Mouse (Mus musculus): ENCODE data around the gene Fam53b. TPM values are rescaled to one million over a fixed set of nuclear protein-coding genes. Genes with fewer than 3 reads are reported as not detected.

The Fam53b gene
- polyA plus RNA-seq, 1 experiment from 2014 or later = 17.4 TPM

DNA sequence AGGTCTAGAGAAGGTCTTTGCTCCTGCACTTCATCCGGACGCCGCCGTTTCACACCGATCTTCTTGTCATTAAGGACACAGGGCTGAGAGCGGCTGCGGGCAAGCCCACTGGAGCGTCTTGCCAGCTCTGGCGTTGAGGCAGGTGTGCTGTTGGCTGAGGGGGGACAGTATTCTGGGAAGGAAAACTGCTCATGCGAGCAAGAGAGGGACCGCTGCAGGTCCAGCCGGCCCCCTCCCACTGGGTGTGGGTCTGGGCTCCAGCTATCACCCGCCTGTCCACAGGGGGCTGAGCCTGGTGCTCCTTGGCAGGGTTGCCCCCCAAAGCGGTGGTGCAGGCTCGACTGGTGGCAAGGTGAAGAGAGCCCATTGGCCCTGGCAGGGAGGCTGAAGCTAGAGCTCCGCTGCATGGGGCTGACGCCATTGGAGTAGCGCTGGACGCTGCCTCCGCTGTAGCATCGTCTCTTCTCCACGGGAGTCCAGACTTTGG lies 54.2 kb downstream of the Fam53b start:
- H3K9ac ChIP-seq (ENCODE audit: low read length) = no peak overlapping the region
- H3K4me3 ChIP-seq (replicated peaks; ENCODE audit: low read length) = no peak overlapping the region

DNA sequence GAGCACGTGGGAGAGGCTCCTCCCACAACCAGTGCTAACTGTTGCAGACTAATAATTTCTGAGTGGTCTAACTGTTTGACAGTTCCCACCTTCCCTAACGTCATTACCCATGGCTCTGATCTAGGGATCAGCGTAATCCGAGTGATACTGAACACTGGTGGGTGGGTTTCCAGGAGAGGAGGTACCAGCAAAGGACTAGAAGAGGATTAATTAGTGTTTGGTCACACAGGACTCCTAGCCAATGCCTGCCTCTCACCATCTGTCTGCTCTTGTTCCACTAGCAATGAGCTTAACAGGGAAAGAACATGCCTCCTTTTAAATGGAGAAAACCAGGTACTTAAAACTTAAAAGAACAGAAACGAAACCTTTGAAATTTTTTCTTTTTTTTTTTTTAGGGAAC lies 54.8 kb downstream of the Fam53b start:
- H3K36me3 ChIP-seq (ENCODE audit: control insufficient read depth, insufficient read depth, low read length) = no peaks in the 10 kb centered on the region; the same call in 1 of the 2 replicates
- no peak overlapping the region for H3K27ac ChIP-seq (ENCODE audit: low read length)
- H3K9me3 ChIP-seq (replicated peaks; ENCODE audit: control insufficient read depth, low read length) = no peaks in the 10 kb centered on the region
- WGBS = 67% methylated on average over 5 of the region's 5 CpGs
- no peak for ATAC-seq (ENCODE audit: insufficient read depth, low FRiP score)
- H3K9ac ChIP-seq (ENCODE audit: low read length) = no peak overlapping the region
- H3K27me3 ChIP-seq (ENCODE audit: control insufficient read depth, insufficient read depth, low read length) = no peaks in the 10 kb centered on the region
- H3K4me2 ChIP-seq (ENCODE audit: low read depth, low read length) = no peak overlapping the region
- peaks cover 12% of the 10 kb centered on the region for H3K4me1 ChIP-seq (ENCODE audit: control insufficient read depth, insufficient read depth, low read length)
- H3K4me3 ChIP-seq (replicated peaks; ENCODE audit: low read length) = no peak overlapping the region

More for the DNA sequence above, 54.2 kb downstream of the Fam53b start:
- no peaks in the 10 kb centered on the region for H3K27me3 ChIP-seq (ENCODE audit: control insufficient read depth, insufficient read depth, low read length)
- H3K27ac ChIP-seq (ENCODE audit: low read length) = no peak overlapping the region
- 94% methylated on average over 22 of the region's 22 CpGs for WGBS
- ATAC-seq (ENCODE audit: insufficient read depth, low FRiP score) = no peak
- no peaks in the 10 kb centered on the region; the same call in 1 of the 2 replicates for H3K36me3 ChIP-seq (ENCODE audit: control insufficient read depth, insufficient read depth, low read length)
- no peak overlapping the region for H3K4me2 ChIP-seq (ENCODE audit: low read depth, low read length)
- H3K4me1 ChIP-seq (ENCODE audit: control insufficient read depth, insufficient read depth, low read length) = peaks cover 6% of the 10 kb centered on the region
- no peaks in the 10 kb centered on the region for H3K9me3 ChIP-seq (replicated peaks; ENCODE audit: control insufficient read depth, low read length)

DNA sequence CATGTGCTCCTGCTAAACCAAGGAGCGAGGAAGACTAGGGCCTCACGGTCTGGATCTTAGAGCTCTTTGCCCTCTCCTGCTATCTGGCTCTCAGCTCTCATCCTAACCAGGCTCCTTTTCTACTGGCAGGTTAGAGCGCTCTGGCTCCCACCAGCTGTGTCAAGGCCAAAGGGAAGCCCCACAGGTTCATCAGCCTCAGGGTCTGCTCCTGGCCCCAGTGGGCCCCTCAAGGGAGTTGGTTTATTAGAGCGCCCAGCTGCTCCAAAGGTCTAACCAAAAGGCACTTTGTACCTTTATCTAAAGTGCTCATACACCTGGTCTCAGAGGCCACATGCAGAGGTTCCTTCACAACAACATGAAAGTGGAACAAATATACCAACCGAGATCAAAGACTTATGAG lies 57.4 kb downstream of the Fam53b start:
- H3K4me2 ChIP-seq (ENCODE audit: low read depth, low read length) = no peak overlapping the region
- peak; percentile 57 for ATAC-seq (ENCODE audit: insufficient read depth, low FRiP score)
- no peaks in the 10 kb centered on the region for H3K27me3 ChIP-seq (ENCODE audit: control insufficient read depth, insufficient read depth, low read length)
- no peaks in the 10 kb centered on the region for H3K9me3 ChIP-seq (replicated peaks; ENCODE audit: control insufficient read depth, low read length)
- no peaks in the 10 kb centered on the region; the same call in 1 of the 2 replicates for H3K36me3 ChIP-seq (ENCODE audit: control insufficient read depth, insufficient read depth, low read length)
- H3K4me3 ChIP-seq (replicated peaks; ENCODE audit: low read length) = no peak overlapping the region
- no peak overlapping the region for H3K27ac ChIP-seq (ENCODE audit: low read length)
- WGBS = 85% methylated on average over 5 of the region's 5 CpGs
- H3K4me1 ChIP-seq (ENCODE audit: control insufficient read depth, insufficient read depth, low read length) = peaks cover 16% of the 10 kb centered on the region
- H3K9ac ChIP-seq (ENCODE audit: low read length) = 0 out of 2 replicates have a peak overlapping the region, but pooled peaks have one; percentile 9

DNA sequence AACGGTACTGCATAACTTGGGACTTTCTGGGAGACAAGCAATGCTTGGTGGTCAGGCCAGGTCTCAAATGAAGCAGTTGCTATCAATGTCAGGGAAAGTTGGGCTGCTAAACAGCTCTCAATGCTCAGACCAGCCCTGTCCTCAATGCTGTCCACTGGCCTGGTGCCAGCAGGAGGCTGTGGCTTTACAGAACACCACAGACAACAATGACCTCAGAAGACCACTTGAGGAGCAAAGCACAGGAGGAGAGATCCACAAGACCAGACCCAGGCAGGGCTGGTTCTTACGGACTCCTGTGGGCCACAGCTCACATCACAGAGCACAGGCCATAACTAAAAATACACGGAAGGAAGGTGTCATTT lies 59.3 kb downstream of the Fam53b start:
- Histone ChIP-seq H3K27me3 (ENCODE audit: control insufficient read depth, insufficient read depth, low read length) (no peaks in the 10 kb centered on the region), H3K4me2 (ENCODE audit: low read depth, low read length) (no peak overlapping the region), H3K27ac (ENCODE audit: low read length) (peak overlapping the region; percentile 43; the same call in 1 of the 2 replicates), H3K36me3 (ENCODE audit: control insufficient read depth, insufficient read depth, low read length) (no peaks in the 10 kb centered on the region), H3K9me3 (replicated peaks; ENCODE audit: control insufficient read depth, low read length) (no peaks in the 10 kb centered on the region), H3K9ac (ENCODE audit: low read length) (no peak overlapping the region), H3K4me1 (ENCODE audit: control insufficient read depth, insufficient read depth, low read length) (peaks cover 16% of the 10 kb centered on the region), H3K4me3 (replicated peaks; ENCODE audit: low read length) (no peak overlapping the region)
- WGBS = 56% methylated on average over 3 of the region's 3 CpGs
- no peak for ATAC-seq (ENCODE audit: insufficient read depth, low FRiP score)

DNA sequence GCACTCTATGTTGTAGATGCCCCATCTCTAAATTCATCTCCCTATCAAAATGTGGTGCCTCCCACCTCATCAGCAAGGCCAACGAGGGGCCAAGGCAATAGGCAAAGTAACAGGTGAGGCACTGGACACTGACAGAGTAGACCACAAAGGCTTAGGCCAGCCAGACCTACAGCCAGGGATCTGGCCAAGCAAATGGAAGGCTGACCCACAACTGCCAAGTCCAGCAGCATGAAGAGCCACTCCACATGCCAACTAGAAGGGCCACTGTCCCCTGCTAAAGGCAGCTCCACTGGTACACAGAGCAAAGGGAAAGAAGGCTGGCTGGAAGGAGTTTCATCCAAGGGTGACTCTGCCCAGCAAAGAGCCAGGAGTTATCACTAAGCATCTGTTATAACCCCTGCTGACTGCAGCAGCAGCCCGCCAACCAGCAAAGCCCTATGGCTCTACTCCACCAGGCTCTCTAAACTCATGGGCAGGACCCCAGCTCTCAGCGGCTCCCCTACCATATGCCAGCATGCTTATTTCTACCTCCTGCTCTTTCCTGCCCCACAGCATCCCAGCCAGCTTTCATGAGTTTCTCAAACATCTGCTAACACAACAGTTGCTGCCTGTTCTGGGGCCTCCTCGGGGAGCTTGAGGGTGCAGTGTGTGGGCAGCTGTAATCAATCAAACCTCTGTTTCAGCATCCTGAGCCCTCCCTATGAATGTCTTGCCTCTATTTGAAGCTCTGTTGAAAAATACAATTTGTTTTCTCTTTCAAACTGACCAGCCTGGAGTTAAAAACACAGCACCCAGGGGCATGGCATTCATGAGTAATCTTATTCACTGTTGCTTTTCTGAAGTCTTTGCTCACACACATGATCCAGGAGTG lies 59.9 kb downstream of the Fam53b start:
- Histone ChIP-seq H3K27me3 (ENCODE audit: control insufficient read depth, insufficient read depth, low read length) (no peaks in the 10 kb centered on the region), H3K4me1 (ENCODE audit: control insufficient read depth, insufficient read depth, low read length) (peaks cover 16% of the 10 kb centered on the region), H3K4me2 (ENCODE audit: low read depth, low read length) (no peak overlapping the region), H3K9ac (ENCODE audit: low read length) (no peak overlapping the region), H3K36me3 (ENCODE audit: control insufficient read depth, insufficient read depth, low read length) (no peaks in the 10 kb centered on the region), H3K27ac (ENCODE audit: low read length) (peak overlapping the region; percentile 43; the same call in 1 of the 2 replicates), H3K9me3 (replicated peaks; ENCODE audit: control insufficient read depth, low read length) (no peaks in the 10 kb centered on the region), H3K4me3 (replicated peaks; ENCODE audit: low read length) (no peak overlapping the region)
- 0 out of 2 replicates have a peak, but pooled peaks have one; percentile 35 for ATAC-seq (ENCODE audit: insufficient read depth, low FRiP score)
- 56% methylated on average over 4 of the region's 4 CpGs for WGBS

DNA sequence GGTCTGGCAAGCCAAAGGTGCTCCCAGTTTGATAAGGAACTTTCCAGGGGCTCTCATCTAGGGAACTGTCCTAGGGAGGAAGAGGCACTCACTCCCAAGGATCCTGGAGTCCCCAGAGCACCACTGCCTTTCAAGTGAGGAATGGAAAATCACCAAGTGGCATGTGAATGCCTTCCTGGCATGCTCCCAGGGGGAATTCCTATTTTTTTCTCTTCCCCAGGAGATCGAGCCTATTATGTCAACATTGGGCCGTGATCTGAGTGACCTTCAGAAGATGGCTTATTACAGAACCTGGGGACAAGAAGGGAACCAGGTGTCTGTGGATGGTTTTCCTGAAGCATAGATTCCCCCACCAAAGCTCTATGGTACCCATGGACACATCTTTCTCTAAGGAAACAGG lies 62.0 kb downstream of the Fam53b start:
- H3K4me2 ChIP-seq (ENCODE audit: low read depth, low read length) = no peak overlapping the region
- 46% methylated on average over 2 of the region's 2 CpGs for WGBS
- ATAC-seq (ENCODE audit: insufficient read depth, low FRiP score) = no peak

DNA sequence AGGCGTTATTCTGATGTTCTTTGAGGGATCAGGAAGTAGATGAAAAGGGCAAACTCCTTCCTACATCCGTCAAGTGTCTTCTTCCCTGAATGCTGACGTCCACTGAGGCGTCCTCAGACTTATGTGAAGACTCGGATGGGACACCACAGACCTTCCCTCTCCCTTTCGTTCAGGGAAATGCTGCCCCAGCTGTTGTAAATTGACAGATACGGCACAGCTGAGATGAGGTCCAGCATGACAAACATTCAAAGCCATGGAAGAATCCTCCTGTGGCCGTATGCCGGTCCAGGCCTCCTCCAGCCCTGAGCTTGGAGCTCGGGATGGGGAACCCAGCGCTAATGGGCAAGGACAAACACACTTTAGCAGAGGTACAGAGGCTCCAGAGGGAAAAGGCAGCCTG lies 64.2 kb downstream of the Fam53b start:
- Histone ChIP-seq H3K27me3 (ENCODE audit: control insufficient read depth, insufficient read depth, low read length) (no peaks in the 10 kb centered on the region), H3K4me3 (replicated peaks; ENCODE audit: low read length) (no peak overlapping the region), H3K4me1 (ENCODE audit: control insufficient read depth, insufficient read depth, low read length) (peaks cover 16% of the 10 kb centered on the region), H3K9ac (ENCODE audit: low read length) (no peak overlapping the region), H3K36me3 (ENCODE audit: control insufficient read depth, insufficient read depth, low read length) (no peaks in the 10 kb centered on the region), H3K9me3 (replicated peaks; ENCODE audit: control insufficient read depth, low read length) (no peaks in the 10 kb centered on the region), H3K4me2 (ENCODE audit: low read depth, low read length) (no peak overlapping the region), H3K27ac (ENCODE audit: low read length) (no peak overlapping the region)
- 87% methylated on average over 11 of the region's 11 CpGs for WGBS
- no peak for ATAC-seq (ENCODE audit: insufficient read depth, low FRiP score)

More for the DNA sequence above, 62.0 kb downstream of the Fam53b start:
- Histone ChIP-seq H3K9me3 (replicated peaks; ENCODE audit: control insufficient read depth, low read length) (no peaks in the 10 kb centered on the region), H3K27me3 (ENCODE audit: control insufficient read depth, insufficient read depth, low read length) (no peaks in the 10 kb centered on the region), H3K9ac (ENCODE audit: low read length) (no peak overlapping the region), H3K4me3 (replicated peaks; ENCODE audit: low read length) (no peak overlapping the region), H3K4me1 (ENCODE audit: control insufficient read depth, insufficient read depth, low read length) (peaks cover 21% of the 10 kb centered on the region), H3K36me3 (ENCODE audit: control insufficient read depth, insufficient read depth, low read length) (no peaks in the 10 kb centered on the region), H3K27ac (ENCODE audit: low read length) (no peak overlapping the region)

DNA sequence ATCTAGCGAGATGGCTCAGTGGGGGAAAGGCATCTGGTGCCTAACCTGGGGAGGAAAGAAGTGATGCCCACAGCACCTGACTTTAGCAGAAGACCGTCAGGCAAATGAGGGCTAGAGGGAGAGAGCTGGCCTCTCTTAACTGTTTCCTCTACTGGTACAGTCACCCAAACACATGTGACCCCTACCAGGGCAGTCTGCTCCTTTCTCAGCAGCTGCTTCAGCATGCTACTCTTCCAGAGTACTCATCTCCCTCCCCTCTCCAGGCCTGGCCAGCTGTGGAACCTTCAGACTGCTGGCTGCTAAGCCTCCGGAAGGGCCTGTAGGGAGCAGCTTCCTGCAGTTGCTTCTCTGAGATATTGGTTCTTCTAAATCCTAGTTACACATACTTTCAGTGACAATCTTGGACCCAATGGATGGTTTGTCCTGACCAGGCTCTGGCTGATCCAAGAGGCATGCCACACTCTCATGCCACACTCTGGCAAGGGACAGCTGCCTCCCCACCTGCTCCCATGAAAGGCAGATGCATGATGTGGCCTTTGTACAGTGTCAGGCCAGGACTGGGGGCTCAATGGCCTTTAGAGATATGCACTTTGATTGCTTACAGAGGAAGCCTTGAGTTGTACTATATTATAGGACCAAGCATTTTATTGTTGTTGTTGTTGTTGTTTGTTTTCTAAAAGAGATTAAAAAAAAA lies 65.5 kb downstream of the Fam53b start:
- 58% methylated on average over 3 of the region's 3 CpGs for WGBS
- 0 out of 2 replicates have a peak, but pooled peaks have one; percentile 10 for ATAC-seq (ENCODE audit: insufficient read depth, low FRiP score)
- H3K36me3 ChIP-seq (ENCODE audit: control insufficient read depth, insufficient read depth, low read length) = no peaks in the 10 kb centered on the region

DNA sequence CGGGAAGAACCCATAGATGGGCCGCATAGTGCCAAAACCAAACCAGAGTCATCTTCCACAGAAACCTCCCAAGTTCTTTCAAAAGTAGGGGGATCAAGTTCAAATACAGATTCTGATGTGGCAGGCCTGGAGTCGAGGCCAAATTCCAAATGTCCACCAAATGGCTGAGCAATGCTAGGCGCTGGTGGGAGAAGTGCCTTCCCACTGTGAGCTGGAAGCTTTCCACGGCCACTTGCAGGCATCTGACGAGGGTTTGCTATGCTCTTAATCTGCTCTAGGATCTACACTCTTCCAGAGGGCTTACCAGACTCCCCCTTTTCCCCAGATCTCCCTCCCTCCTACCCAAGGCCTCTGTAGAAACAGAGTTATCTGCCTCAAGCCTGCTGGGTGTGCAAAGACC lies 66.6 kb downstream of the Fam53b start:
- Histone ChIP-seq H3K4me3 (replicated peaks; ENCODE audit: low read length) (no peak overlapping the region), H3K36me3 (ENCODE audit: control insufficient read depth, insufficient read depth, low read length) (no peaks in the 10 kb centered on the region), H3K27me3 (ENCODE audit: control insufficient read depth, insufficient read depth, low read length) (no peaks in the 10 kb centered on the region), H3K4me2 (ENCODE audit: low read depth, low read length) (no peak overlapping the region), H3K4me1 (ENCODE audit: control insufficient read depth, insufficient read depth, low read length) (peaks cover 5% of the 10 kb centered on the region), H3K9ac (ENCODE audit: low read length) (no peak overlapping the region), H3K9me3 (replicated peaks; ENCODE audit: control insufficient read depth, low read length) (no peaks in the 10 kb centered on the region), H3K27ac (ENCODE audit: low read length) (no peak overlapping the region)
- WGBS = 65% methylated on average over 6 of the region's 6 CpGs
- no peak for ATAC-seq (ENCODE audit: insufficient read depth, low FRiP score)

More for the DNA sequence above, 65.5 kb downstream of the Fam53b start:
- Histone ChIP-seq H3K27ac (ENCODE audit: low read length) (peak overlapping the region; percentile 21; the same call in 1 of the 2 replicates), H3K9me3 (replicated peaks; ENCODE audit: control insufficient read depth, low read length) (no peaks in the 10 kb centered on the region), H3K4me3 (replicated peaks; ENCODE audit: low read length) (no peak overlapping the region), H3K27me3 (ENCODE audit: control insufficient read depth, insufficient read depth, low read length) (no peaks in the 10 kb centered on the region), H3K9ac (ENCODE audit: low read length) (0 out of 2 replicates have a peak overlapping the region, but pooled peaks have one; percentile 22), H3K4me2 (ENCODE audit: low read depth, low read length) (no peak overlapping the region), H3K4me1 (ENCODE audit: control insufficient read depth, insufficient read depth, low read length) (peaks cover 5% of the 10 kb centered on the region)

Data from stomach, embryonic 16.5 days (tissue).